Mouse (Mus musculus) C2C12 (cell line): ENCODE data around the gene Ass1. TPM values are rescaled to one million over a fixed set of nuclear protein-coding genes. Genes with fewer than 3 reads are reported as not detected.

Experiments used
- H3K27me3 ChIP-seq: one replicate; pipeline ENCODE4 v1.6.1; 2011; ENCODE audit not compliant: control insufficient read depth, insufficient read depth, insufficient read length
- H3K36me3 ChIP-seq: one replicate; pipeline ENCODE4 v1.6.1; 2011; ENCODE audit not compliant: control insufficient read depth, insufficient read depth
- H3K4me3 ChIP-seq: one replicate; pipeline ENCODE4 v1.5.1; 2011; ENCODE audit warnings: mild to moderate bottlenecking, control low read depth; ENCODE audit not compliant: poor library complexity, insufficient read depth, severe bottlenecking
- H3K79me2 ChIP-seq: one replicate; pipeline ENCODE4 v1.6.1; 2011; ENCODE audit not compliant: control insufficient read depth, insufficient read depth
- H3K79me3 ChIP-seq: one replicate; pipeline ENCODE4 v1.6.1; 2011; ENCODE audit warnings: low read depth, control low read depth
- H3ac ChIP-seq: one replicate; pipeline ENCODE3; 2011; ENCODE audit warnings: low read depth; ENCODE audit not compliant: control insufficient read depth, insufficient read length
- CEBPB ChIP-seq: IDR thresholded peaks from one replicate; pipeline ENCODE4 v1.6.1; 2011; ENCODE audit warnings: low read depth, mild to moderate bottlenecking, control low read depth, moderate library complexity
- CTCF ChIP-seq: IDR thresholded peaks from one replicate; pipeline ENCODE4 v1.5.1; 2011; ENCODE audit not compliant: control insufficient read depth, insufficient read depth, insufficient read length
- FOSL1 ChIP-seq: IDR thresholded peaks from one replicate; pipeline ENCODE4 v1.8.0; 2011; ENCODE audit warnings: mild to moderate bottlenecking, low read length; ENCODE audit not compliant: poor library complexity, insufficient read depth, severe bottlenecking
- MAX ChIP-seq: IDR thresholded peaks from one replicate; pipeline ENCODE4 v1.6.1; 2011; ENCODE audit warnings: mild to moderate bottlenecking, control low read depth
- MYOD1 ChIP-seq: IDR thresholded peaks from one replicate; pipeline ENCODE4 v1.6.1; 2011; ENCODE audit warnings: low read depth; ENCODE audit not compliant: control insufficient read depth, insufficient read length
- MYOG ChIP-seq: IDR thresholded peaks from one replicate; pipeline ENCODE4 v1.6.1; 2011; ENCODE audit not compliant: control insufficient read depth, insufficient read length; ENCODE audit errors: extremely low read depth
- USF1 ChIP-seq: IDR thresholded peaks from one replicate; pipeline ENCODE4 v1.6.1; 2011; ENCODE audit warnings: low read depth, mild to moderate bottlenecking, control low read depth, moderate library complexity
- polyA plus RNA-seq: library from polyadenylated mRNA; unstranded; fragments of >200 nt; fragmentation: generic; extraction: Trizol; gene quantifications from one replicate; pipeline ENCODE4 v1.2.1, GENCODE M21; 2012; ENCODE audit warnings: missing spikeins

The Ass1 gene
- polyA plus RNA-seq, 1 experiment = 248 TPM

DNA sequence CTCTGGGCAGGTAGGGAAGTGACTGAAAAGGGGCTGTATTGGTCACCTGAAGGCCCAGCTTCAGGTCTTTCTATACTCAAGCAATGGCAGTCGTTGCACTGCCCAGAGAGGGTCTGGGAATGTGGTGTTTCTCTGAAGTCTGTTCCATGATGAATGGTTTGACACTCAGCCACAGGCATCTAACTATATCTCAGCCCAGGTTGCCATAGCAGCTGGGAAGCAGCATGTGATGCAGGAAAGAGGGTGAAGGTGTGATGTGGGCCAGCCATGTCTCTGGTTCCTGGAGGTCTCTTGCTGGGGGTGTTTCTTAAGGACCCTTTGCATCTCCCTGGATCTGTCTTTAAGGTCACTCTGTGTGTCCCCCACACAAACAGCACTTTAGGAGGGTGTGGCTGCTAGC lies 26.1 kb downstream of the Ass1 start:
- TF ChIP-seq USF1 = no peak
- TF ChIP-seq FOSL1 = no peak
- no peak for TF ChIP-seq MAX
- no peaks in the 10 kb centered on the region for H3K27me3 ChIP-seq
- H3K79me3 ChIP-seq = no peaks in the 10 kb centered on the region
- H3K4me3 ChIP-seq = no peak overlapping the region
- H3ac ChIP-seq = no peak overlapping the region
- peaks cover 34% of the 10 kb centered on the region for H3K36me3 ChIP-seq
- no peaks in the 10 kb centered on the region for H3K79me2 ChIP-seq

DNA sequence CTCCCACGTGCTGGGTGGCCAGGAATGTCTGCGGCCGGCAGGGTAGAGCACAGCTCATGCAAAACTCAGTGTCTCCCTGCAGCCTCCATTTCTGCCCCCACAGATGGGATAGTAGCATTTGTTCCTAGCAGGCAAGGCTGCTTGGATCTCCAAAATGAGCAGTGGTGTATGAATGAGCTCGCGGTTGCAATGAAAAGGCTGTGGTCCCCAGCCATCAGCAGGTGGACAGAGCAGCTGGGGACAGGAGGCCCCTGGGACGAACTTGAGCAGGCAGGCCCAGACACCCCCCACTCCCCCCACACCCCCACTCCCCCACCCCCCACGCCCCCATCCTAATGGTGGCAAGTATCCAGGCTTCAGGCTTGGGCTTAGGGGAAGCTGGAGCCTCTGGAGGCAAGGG lies 27.1 kb downstream of the Ass1 start:
- H3K36me3 ChIP-seq = peaks cover 27% of the 10 kb centered on the region

GRCm38 (mm10) chr2:31497635-31498034 lies 27.6 kb downstream of the Ass1 start:
- H3K79me3 ChIP-seq = no peaks in the 10 kb centered on the region
- no peak overlapping the region for H3ac ChIP-seq
- no peaks in the 10 kb centered on the region for H3K79me2 ChIP-seq
- no peak for TF ChIP-seq FOSL1
- no peak for TF ChIP-seq MYOD1
- TF ChIP-seq USF1 = no peak
- no peak for TF ChIP-seq CEBPB
- TF ChIP-seq MAX = no peak
- no peak for TF ChIP-seq CTCF
- TF ChIP-seq MYOG = no peak
- no peaks in the 10 kb centered on the region for H3K27me3 ChIP-seq
- H3K36me3 ChIP-seq = peaks cover 31% of the 10 kb centered on the region
- no peak overlapping the region for H3K4me3 ChIP-seq

More for the DNA sequence above, 27.1 kb downstream of the Ass1 start:
- Histone ChIP-seq H3K79me2 (no peaks in the 10 kb centered on the region), H3ac (no peak overlapping the region), H3K4me3 (no peak overlapping the region), H3K27me3 (no peaks in the 10 kb centered on the region), H3K79me3 (no peaks in the 10 kb centered on the region)
- no peak for TF ChIP-seq CTCF
- TF ChIP-seq MYOD1 = no peak
- TF ChIP-seq USF1 = no peak
- TF ChIP-seq MAX = no peak
- no peak for TF ChIP-seq MYOG
- TF ChIP-seq FOSL1 = no peak
- TF ChIP-seq CEBPB = no peak

DNA sequence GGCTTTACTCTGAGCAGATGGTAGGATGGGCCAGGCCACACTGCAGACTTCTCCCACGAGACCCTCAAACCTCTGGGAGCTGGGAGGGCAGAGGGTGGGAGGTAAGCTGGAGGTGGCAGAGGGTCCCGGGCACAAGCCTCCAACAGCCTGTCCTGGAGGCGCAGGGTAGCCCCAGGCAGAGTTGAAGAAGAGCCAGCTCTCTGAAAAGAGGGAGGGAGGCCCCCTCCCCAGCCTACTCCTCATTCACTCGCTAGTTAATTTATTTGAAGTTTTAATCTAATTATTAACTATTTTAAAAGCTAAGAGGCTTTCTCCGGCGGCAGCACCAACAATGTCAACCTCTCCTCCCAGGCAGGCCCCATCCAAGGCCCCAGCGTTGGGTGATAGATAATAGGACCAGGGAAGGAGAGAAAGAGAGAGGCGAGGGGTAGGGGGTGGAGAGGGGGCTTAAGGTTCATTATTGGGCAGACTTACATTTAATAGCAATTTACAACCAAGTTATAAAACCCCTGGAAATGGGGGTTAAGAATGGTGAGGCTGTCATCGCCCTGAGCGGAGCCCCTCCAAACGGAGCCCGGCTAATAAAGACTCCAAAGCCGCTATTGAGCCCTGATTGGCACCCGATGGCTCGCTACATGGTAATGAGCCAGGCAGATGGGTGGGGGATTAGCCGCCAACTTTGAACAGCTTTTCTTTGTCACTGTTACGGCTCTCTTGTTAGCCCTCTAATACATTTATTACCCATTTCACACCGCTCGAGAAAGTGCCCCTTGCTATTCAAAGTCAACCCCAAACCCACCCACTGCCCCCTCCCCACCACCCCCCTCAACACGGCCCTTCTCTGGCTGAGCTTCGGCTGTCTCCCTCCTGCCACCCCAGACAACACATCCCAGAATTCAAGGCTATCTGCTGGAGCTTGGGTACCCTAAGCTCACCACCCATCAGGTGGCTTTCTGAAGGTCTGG lies 29.6 kb downstream of the Ass1 start:
- Histone ChIP-seq H3K79me2 (no peaks in the 10 kb centered on the region), H3ac (no peak overlapping the region), H3K79me3 (no peaks in the 10 kb centered on the region), H3K27me3 (no peaks in the 10 kb centered on the region), H3K4me3 (no peak overlapping the region), H3K36me3 (peaks cover 24% of the 10 kb centered on the region)
- TF ChIP-seq MAX = no peak
- TF ChIP-seq MYOD1 = no peak
- TF ChIP-seq USF1 = no peak
- TF ChIP-seq CTCF = no peak
- no peak for TF ChIP-seq CEBPB
- TF ChIP-seq FOSL1 = no peak
- TF ChIP-seq MYOG = no peak

DNA sequence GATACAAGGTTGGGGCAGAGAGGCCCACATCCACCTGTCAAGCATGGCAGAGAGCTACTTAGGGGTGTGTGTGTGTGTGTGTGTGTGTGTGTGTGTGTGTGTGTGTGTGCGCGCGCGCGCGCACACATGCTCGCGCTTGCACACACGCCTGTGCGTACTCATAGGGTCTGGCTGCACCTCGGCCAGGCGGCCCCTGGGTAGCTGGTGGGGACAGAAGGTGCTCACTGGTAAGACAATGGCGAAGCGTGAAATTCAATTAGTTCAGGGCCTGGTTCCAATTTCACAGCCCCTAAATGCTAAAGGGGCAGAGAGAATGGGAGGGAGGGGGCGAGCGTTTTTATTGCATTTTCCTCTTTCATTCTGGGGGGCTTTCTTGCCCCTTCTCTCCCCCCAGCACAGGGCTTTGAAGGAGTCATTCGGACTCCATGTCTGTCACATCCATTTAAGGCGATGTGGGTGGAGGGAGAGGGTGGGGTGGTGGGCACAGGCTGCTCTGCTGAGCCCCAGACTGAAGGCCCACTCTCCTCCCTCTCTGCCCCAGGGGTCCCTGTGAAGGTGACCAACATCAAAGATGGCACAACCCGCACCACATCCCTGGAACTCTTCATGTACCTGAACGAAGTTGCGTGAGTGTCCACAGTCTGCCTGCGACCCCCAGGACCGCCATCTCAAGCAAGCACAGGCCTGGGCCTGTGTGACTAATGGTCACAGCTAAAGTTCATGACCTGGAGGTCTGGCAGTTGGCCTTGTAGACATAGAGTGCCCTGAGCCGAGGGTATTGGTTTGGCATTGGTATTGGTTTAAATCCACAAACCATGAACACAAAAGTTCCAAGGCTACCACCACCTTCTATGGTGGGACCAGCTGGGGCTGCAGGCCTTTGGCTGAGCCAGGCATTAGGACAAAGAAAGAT lies 30.5 kb downstream of the Ass1 start:
- H3K36me3 ChIP-seq = peaks cover 31% of the 10 kb centered on the region
- H3ac ChIP-seq = no peak overlapping the region
- TF ChIP-seq CEBPB = no peak
- no peak for TF ChIP-seq USF1
- no peak for TF ChIP-seq MAX
- no peak for TF ChIP-seq FOSL1
- no peak for TF ChIP-seq MYOD1
- TF ChIP-seq CTCF = no peak
- H3K27me3 ChIP-seq = no peaks in the 10 kb centered on the region
- H3K79me2 ChIP-seq = no peaks in the 10 kb centered on the region
- H3K4me3 ChIP-seq = no peak overlapping the region
- no peaks in the 10 kb centered on the region for H3K79me3 ChIP-seq
